Mouse (Mus musculus): ENCODE measurements around the gene Krtap24-1. TPM values are rescaled to one million over a fixed set of nuclear protein-coding genes. Genes with fewer than 3 reads are reported as not detected.

Krtap24-1 gene
- total RNA-seq, 2 experiments from 2014 or later: not detected

DNA sequence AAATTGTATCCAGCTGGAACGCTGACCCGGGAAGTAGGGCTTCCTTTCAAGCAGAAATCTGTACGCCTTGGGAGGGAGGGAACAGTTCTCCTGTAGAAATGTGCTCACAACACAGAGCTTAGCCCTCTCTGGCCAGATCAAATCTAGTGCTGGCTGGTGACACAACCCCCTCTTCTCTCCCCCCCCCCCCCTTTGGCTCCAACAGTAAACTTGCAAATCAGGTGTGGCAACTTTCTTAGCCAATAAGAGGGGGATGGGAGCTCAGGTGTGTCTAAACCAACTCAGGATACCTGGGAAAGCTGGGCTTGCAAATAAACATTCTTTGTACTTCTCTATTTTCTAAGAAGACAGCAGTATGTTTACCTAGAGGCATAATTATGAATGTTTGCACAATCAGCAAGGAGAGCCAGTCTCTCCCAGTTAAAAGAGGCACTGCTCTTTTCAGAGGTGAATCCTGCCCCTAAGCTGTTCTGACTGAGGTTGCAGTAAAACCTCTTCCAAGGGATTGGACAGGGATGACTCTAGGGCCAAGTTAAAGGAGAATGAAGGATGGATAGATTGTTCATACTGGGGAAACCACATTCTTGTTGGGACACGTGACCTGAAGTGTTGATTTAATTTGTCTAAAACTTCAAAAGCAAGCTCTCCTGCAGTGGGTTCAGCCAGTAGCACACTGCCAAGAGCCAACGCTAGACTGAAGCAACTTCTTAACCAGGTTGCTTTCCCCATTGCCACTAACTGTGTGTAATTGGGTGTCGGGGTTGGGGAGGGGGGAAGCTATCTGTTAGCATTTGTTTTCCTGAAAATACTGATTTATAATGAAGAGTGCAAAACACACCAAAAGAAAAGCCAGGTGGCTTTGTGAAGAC is 48.8 kb downstream of the Krtap24-1 start, which contains the start of gene Cldn8:
TSS of gene Cldn8 (minus strand) at position 139 of the 869 bp plus-strand sequence.
- no peak for DNase-seq

DNA sequence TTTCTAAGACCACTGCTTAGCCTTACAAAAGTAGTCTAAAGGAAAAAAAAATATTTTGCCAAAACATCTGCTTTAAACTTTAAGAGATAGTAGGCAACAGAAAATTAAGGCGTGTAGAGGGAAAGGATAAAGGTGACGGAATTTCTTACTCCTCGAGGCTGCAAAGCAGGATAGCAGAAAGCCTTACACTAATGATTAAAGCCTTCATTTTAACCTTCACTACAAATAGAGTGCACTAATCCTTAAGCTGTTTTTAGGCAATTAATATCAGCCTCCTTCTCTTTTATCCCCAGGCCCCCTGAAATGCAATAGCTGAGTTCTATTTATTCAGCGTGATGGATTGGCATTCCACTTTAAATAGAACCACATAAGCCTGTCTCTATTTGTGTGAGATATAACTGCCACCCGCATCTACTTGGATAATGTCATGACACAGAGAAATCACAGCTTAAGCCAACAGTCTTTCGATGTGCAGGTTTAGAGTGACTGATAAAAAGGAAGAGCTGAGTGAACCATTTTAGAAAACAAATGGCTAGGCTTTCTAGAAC is 50.4 kb downstream of the Krtap24-1 start:
- DNase-seq: no peak

Other genes with a start within 250 kb of the Krtap24-1 start
- gene Cldn17, start 105.3 kb downstream of the Krtap24-1 start, total RNA-seq (2021): not detected
- gene Cldn8, start 49.1 kb downstream of the Krtap24-1 start, total RNA-seq (2021): not detected
- gene 2310079G19Rik, start 15.4 kb upstream of the Krtap24-1 start, total RNA-seq (2021): under 1 TPM in 1 of 2 experiments, not detected in 1; 0.28 TPM
- not detected for gene Krtap26-1, start 35.5 kb upstream of the Krtap24-1 start, total RNA-seq (2021)
- not detected for gene Krtap27-1, start 59.4 kb upstream of the Krtap24-1 start, total RNA-seq (2021)
- gene 2310061N02Rik, start 95.7 kb upstream of the Krtap24-1 start, total RNA-seq (2021): not detected
- not detected for gene Krtap13-1, start 116.6 kb upstream of the Krtap24-1 start, total RNA-seq (2021)
- not detected for gene Krtap13, start 139.4 kb upstream of the Krtap24-1 start, total RNA-seq (2021)
- gene 2310034C09Rik, start 146.6 kb upstream of the Krtap24-1 start, total RNA-seq (2021): not detected
- not detected for gene 2310057N15Rik, start 161.9 kb upstream of the Krtap24-1 start, total RNA-seq (2021)
- gene Gm5965, start 165.6 kb upstream of the Krtap24-1 start, total RNA-seq (2021): not detected
- gene Gm20741, start 199.9 kb upstream of the Krtap24-1 start, total RNA-seq (2021): not detected
- gene Krtap15, start 207.9 kb upstream of the Krtap24-1 start, total RNA-seq (2021): not detected
- not detected for gene Krtap14, start 213.9 kb upstream of the Krtap24-1 start, total RNA-seq (2021)